Mouse (Mus musculus) neutrophil, adult 83 days (primary cell): Measurements from ENCODE around the gene Pign. TPM values are rescaled to one million over a fixed set of nuclear protein-coding genes. Genes with fewer than 3 reads are reported as not detected.

Experiments used
- total RNA-seq, 2 experiments: library from RNA; stranded (reverse); gene quantifications; one replicate each; pipeline ENCODE4 v1.2.4; 2023

Pign gene
- 10 to 100 TPM; 36.6 to 39.1 TPM for total RNA-seq

DNA sequence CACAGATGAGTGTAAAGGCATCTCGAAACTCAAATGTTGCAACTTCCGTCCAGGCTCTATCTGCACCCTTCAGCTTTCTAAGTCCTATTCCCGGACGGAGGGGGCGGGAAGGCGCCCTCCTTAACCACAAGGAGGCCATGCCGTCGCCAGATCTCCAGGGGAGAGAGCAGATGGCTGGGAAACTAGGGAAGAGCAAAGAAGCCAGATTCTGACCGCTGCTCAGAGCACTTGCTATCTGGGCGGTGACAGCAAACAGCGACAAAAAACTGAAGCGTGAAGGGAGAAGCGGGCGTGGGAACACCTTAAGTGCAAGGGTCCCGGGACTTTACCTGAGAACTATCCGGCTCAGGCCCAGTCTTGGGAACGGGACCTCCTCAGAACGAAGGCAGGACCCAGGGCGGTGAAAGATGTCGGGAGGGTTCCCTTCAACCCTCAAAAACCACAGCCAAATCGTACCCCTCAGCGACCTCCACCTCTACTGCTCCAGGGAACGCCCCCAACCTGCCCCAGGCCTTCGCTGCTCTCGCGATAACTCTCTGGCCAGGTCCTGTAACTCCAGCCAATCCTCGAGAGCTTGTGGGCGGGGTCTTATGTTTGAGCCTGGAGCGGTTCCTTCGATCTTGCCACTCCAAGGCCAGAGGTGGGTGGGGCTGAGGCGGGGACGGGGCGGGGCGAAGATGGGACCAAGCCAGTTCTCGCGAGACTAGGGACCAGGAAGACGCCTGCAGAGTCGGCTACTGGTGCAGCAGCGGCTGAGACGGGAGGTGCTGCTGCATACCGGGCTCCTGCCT is at the start of gene Pign, which contains the start of gene Relch:
TSS of gene Pign (minus strand) at position 507 of the 791 bp plus-strand sequence.
TSS of gene Relch (plus strand) at position 691 of the 791 bp plus-strand sequence.

Other genes starting within 250 kb of the Pign start
- gene Relch, start 184 bp upstream of the Pign start, total RNA-seq: 10 to 100 TPM; 61.3 to 68.0 TPM
- 1 to 10 TPM; 2.5 to 2.8 TPM for gene Tnfrsf11a, start 117.0 kb upstream of the Pign start, total RNA-seq